Mouse (Mus musculus): Measurements from ENCODE around the gene Abhd14b. TPM values are rescaled to one million over a fixed set of nuclear protein-coding genes. Genes with fewer than 3 reads are reported as not detected.
A peak's percentile ranks its signal among the peaks of the same experiment; 100 is the strongest.

Abhd14b gene
- polyA plus RNA-seq, 1 experiment, result 470 TPM

DNA sequence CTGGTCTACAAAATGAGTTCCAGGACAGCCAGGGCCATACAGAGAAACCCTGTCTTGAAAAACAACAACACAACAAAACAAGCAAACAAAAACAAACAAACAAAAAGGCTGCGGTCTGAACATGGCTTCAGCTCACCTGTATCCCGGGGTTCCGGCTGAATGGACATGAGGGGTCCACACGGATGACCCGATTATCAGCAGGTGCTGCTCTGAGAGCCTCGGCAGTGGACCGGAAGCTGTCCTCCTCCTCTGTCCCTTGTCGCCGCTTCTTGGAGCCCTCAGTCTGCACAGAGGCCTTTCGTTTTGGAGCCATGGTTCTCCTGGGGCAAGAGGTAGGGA lies 28.4 kb downstream of the Abhd14b start, which contains the start of gene Rrp9:
TSS of gene Rrp9 (plus strand) at position 301 of the 339 bp plus-strand sequence.
- no peaks in the 10 kb centered on the region for H3K36me3 ChIP-seq (ENCODE audit: control insufficient read depth, insufficient read depth, low read length)
- TF ChIP-seq POLR2A (IDR thresholded peaks at IDR 0.05; ENCODE audit: low read depth, low read length) (no peak), CTCF (conservative IDR thresholded peaks at IDR 0.05; ENCODE audit: insufficient read depth, insufficient read length, low read depth, low read length) (no peak)
- H3K27ac ChIP-seq (ENCODE audit: insufficient read depth, low read depth, low read length), result peak within 1 kb of the TSS; percentile 81
- H3K4me1 ChIP-seq (ENCODE audit: control insufficient read depth, insufficient read depth, low read length), result peaks cover 18% of the 10 kb centered on the region
- peak within 1 kb of the TSS; percentile 40 for H3K4me3 ChIP-seq (ENCODE audit: insufficient read depth, low read depth, low read length)
- H3K27me3 ChIP-seq (replicated peaks; ENCODE audit: control insufficient read depth, insufficient read depth, low read length), result no peaks in the 10 kb centered on the region
- 64% methylated on average over 10 of the region's 10 CpGs for WGBS
- no peak for DNase-seq

- WGBS, result 6% methylated on average over 16 of the region's 16 CpGs
- no peaks in the 10 kb centered on the region for H3K27me3 ChIP-seq (replicated peaks; ENCODE audit: control insufficient read depth, insufficient read depth, low read length)
- H3K4me1 ChIP-seq (ENCODE audit: control insufficient read depth, insufficient read depth, low read length), result peaks cover 18% of the 10 kb centered on the region
- peak overlapping the region; percentile 40 for H3K4me3 ChIP-seq (ENCODE audit: insufficient read depth, low read depth, low read length)
- no peaks in the 10 kb centered on the region for H3K36me3 ChIP-seq (ENCODE audit: control insufficient read depth, insufficient read depth, low read length)
- peak overlapping the region; percentile 81 for H3K27ac ChIP-seq (ENCODE audit: insufficient read depth, low read depth, low read length)
- TF ChIP-seq CTCF (conservative IDR thresholded peaks at IDR 0.05; ENCODE audit: insufficient read depth, insufficient read length, low read depth, low read length), result no peak
- TF ChIP-seq POLR2A (IDR thresholded peaks at IDR 0.05; ENCODE audit: low read depth, low read length), result no peak
- DNase-seq, result peak; percentile 87
These were observed 29.0 kb downstream of the Abhd14b start for GRCm38 (mm10) chr9:106476002-106476923.

DNA sequence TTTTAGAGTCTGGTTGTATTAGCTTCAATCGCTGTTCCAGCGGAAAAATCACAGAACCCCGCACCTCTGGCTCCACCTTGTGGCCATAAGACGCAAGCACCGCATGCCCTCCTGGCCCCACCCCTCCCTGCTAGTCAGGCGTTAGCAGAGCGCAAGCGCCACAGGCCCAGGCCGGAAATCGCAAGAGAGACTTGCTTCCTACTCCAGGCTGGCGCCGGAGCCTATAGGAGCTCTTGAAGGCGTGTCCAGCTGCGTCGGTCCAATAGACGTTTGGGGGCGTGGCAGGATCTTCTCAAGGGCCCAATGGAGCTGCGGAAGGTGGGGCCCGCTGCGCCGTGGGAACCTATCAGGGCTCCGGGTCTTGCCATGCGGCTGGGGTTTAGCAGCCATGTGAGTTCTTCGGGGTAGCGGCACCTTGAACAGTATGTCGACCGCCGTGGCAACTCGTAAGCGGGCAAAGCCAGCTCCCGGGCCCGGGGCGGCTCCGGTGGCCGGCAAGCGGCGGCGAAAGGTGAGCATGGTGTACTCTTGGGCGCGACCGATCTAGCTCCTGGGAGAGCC lies 29.7 kb downstream of the Abhd14b start, which contains the start of gene Parp3:
TSS of gene Parp3 (minus strand) at position 26 of the 561 bp plus-strand sequence.
- TF ChIP-seq CTCF (conservative IDR thresholded peaks at IDR 0.05; ENCODE audit: insufficient read depth, insufficient read length, low read depth, low read length) (peak; percentile 96), POLR2A (IDR thresholded peaks at IDR 0.05; ENCODE audit: low read depth, low read length) (no peak)
- peak within 1 kb of the TSS; percentile 81 for H3K27ac ChIP-seq (ENCODE audit: insufficient read depth, low read depth, low read length)
- under 1% methylated on average over 41 of the region's 41 CpGs for WGBS
- H3K27me3 ChIP-seq (replicated peaks; ENCODE audit: control insufficient read depth, insufficient read depth, low read length), result no peaks in the 10 kb centered on the region
- peaks cover 18% of the 10 kb centered on the region for H3K4me1 ChIP-seq (ENCODE audit: control insufficient read depth, insufficient read depth, low read length)
- no peaks in the 10 kb centered on the region for H3K36me3 ChIP-seq (ENCODE audit: control insufficient read depth, insufficient read depth, low read length)
- peak within 1 kb of the TSS; percentile 54 for H3K4me3 ChIP-seq (ENCODE audit: insufficient read depth, low read depth, low read length)
- DNase-seq, result peak; percentile 100

- H3K27ac ChIP-seq (ENCODE audit: insufficient read depth, low read depth, low read length), result no peak overlapping the region
- H3K4me3 ChIP-seq (ENCODE audit: insufficient read depth, low read depth, low read length), result peak overlapping the region; percentile 54
- peaks cover 18% of the 10 kb centered on the region for H3K4me1 ChIP-seq (ENCODE audit: control insufficient read depth, insufficient read depth, low read length)
- no peaks in the 10 kb centered on the region for H3K27me3 ChIP-seq (replicated peaks; ENCODE audit: control insufficient read depth, insufficient read depth, low read length)
- TF ChIP-seq CTCF (conservative IDR thresholded peaks at IDR 0.05; ENCODE audit: insufficient read depth, insufficient read length, low read depth, low read length) (no peak), POLR2A (IDR thresholded peaks at IDR 0.05; ENCODE audit: low read depth, low read length) (no peak)
- DNase-seq, result no peak
- H3K36me3 ChIP-seq (ENCODE audit: control insufficient read depth, insufficient read depth, low read length), result no peaks in the 10 kb centered on the region
- WGBS, result 1% methylated on average over 16 of the region's 16 CpGs
These were observed 30.4 kb downstream of the Abhd14b start for GRCm38 (mm10) chr9:106477649-106478048.

GRCm38 (mm10) chr9:106478101-106478500 lies 30.8 kb downstream of the Abhd14b start:
- Histone ChIP-seq H3K4me3 (ENCODE audit: insufficient read depth, low read depth, low read length) (peak overlapping the region; percentile 54), H3K36me3 (ENCODE audit: control insufficient read depth, insufficient read depth, low read length) (no peaks in the 10 kb centered on the region; the same call in 1 of the 2 replicates), H3K27ac (ENCODE audit: insufficient read depth, low read depth, low read length) (no peak overlapping the region), H3K27me3 (replicated peaks; ENCODE audit: control insufficient read depth, insufficient read depth, low read length) (no peaks in the 10 kb centered on the region), H3K4me1 (ENCODE audit: control insufficient read depth, insufficient read depth, low read length) (peaks cover 18% of the 10 kb centered on the region)
- WGBS, result 70% methylated on average over 9 of the region's 9 CpGs
- no peak for TF ChIP-seq CTCF (conservative IDR thresholded peaks at IDR 0.05; ENCODE audit: insufficient read depth, insufficient read length, low read depth, low read length)
- TF ChIP-seq POLR2A (IDR thresholded peaks at IDR 0.05; ENCODE audit: low read depth, low read length), result no peak
- no peak for DNase-seq

DNA sequence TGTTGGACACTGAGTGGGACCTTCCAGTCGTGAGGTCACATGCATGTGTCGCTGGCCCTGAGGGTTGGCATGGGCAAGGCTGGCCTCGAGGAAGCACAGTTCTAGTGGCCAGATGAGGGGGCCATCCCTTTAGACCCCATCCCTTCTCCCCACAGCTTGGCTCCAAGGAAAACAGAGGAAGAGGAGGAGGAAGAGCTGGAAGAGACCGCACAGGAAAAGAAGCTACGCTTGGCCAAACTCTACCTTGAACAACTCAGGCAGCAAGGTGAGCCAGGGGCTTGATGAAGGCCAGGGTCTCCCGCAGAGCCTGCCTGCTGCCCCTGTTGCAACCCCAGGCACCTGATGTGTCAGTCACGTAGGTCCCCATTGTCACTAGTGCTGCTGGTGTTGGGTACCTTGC lies 33.3 kb downstream of the Abhd14b start:
- no peak for DNase-seq
- H3K4me1 ChIP-seq (ENCODE audit: control insufficient read depth, insufficient read depth, low read length), result peaks cover 10% of the 10 kb centered on the region
- H3K27me3 ChIP-seq (replicated peaks; ENCODE audit: control insufficient read depth, insufficient read depth, low read length), result no peaks in the 10 kb centered on the region
- H3K4me3 ChIP-seq (ENCODE audit: insufficient read depth, low read depth, low read length), result no peak overlapping the region
- WGBS, result 91% methylated on average over 7 of the region's 7 CpGs
- no peak overlapping the region for H3K27ac ChIP-seq (ENCODE audit: insufficient read depth, low read depth, low read length)
- peaks cover 2% of the 10 kb centered on the region for H3K36me3 ChIP-seq (ENCODE audit: control insufficient read depth, insufficient read depth, low read length)
- no peak for TF ChIP-seq CTCF (conservative IDR thresholded peaks at IDR 0.05; ENCODE audit: insufficient read depth, insufficient read length, low read depth, low read length)
- no peak for TF ChIP-seq POLR2A (IDR thresholded peaks at IDR 0.05; ENCODE audit: low read depth, low read length)

DNA sequence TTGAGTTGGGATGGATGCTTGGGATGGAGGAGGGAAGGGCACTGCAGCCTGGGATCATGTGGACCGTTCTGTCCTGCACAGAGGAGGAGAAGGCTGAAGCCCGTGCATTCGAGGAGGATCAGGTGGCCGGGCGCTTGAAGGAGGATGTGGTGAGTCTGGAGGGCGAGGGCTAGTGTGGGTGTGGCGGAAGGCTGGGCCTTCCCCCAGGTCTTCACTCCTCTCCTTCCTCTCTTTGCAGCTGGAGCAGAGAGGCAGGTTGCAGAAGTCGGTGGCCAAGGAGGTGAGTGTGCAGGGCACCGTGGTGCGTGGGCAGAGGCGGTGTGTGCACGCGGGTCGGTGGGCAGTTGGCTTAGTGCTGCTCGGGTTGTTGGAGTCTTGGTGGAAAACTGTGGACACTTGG lies 33.8 kb downstream of the Abhd14b start:
- Histone ChIP-seq H3K36me3 (ENCODE audit: control insufficient read depth, insufficient read depth, low read length) (peaks cover 2% of the 10 kb centered on the region), H3K4me3 (ENCODE audit: insufficient read depth, low read depth, low read length) (no peak overlapping the region), H3K4me1 (ENCODE audit: control insufficient read depth, insufficient read depth, low read length) (peaks cover 5% of the 10 kb centered on the region; the same call in 1 of the 2 replicates), H3K27me3 (replicated peaks; ENCODE audit: control insufficient read depth, insufficient read depth, low read length) (no peaks in the 10 kb centered on the region), H3K27ac (ENCODE audit: insufficient read depth, low read depth, low read length) (no peak overlapping the region)
- WGBS, result 71% methylated on average over 15 of the region's 15 CpGs
- no peak for TF ChIP-seq POLR2A (IDR thresholded peaks at IDR 0.05; ENCODE audit: low read depth, low read length)
- no peak for DNase-seq
